Mouse (Mus musculus) T-helper 2 cell (primary cell): ENCODE data around the gene Kcnn4.

Source experiments
- in situ Hi-C: fragments of 300-600 bp; cut with MboI, MseI; formaldehyde crosslinking; loops from one replicate; pipeline ENCODE4 v1.15.1; 2025; ENCODE audit warnings: high pct_unique_total_duplicates

Gene Kcnn4

GRCm38 (mm10) chr7:24369731-24370541, at the start of gene Kcnn4:
Kcnn4 (plus strand) TSS chr7:24370263.
- in situ Hi-C loops, result no loop called here

- in situ Hi-C loops, result no loop called here
These were observed 47.5 kb upstream of the Kcnn4 start for GRCm38 (mm10) chr7:24322593-24322992.

GRCm38 (mm10) chr7:24325197-24325596, 44.9 kb upstream of the Kcnn4 start:
- in situ Hi-C loops, result no loop called here

GRCm38 (mm10) chr7:24325675-24326128, 44.4 kb upstream of the Kcnn4 start:
- in situ Hi-C loops, result no loop called here

GRCm38 (mm10) chr7:24326273-24327135, 43.6 kb upstream of the Kcnn4 start:
- in situ Hi-C loops, result no loop called here

GRCm38 (mm10) chr7:24327281-24327975, 42.6 kb upstream of the Kcnn4 start:
- in situ Hi-C loops, result no loop called here

GRCm38 (mm10) chr7:24333304-24333986, 36.6 kb upstream of the Kcnn4 start, which contains the start of gene Tescl:
Tescl (minus strand) TSS chr7:24333936.
- in situ Hi-C loops, result no loop called here

- in situ Hi-C loops, result no loop called here
These were observed 34.3 kb upstream of the Kcnn4 start for GRCm38 (mm10) chr7:24335699-24336309.

- in situ Hi-C loops, result no loop called here
These were observed 31.8 kb upstream of the Kcnn4 start for GRCm38 (mm10) chr7:24338241-24338640.

GRCm38 (mm10) chr7:24343701-24344272, 26.3 kb upstream of the Kcnn4 start:
- in situ Hi-C loops, result no loop called here

- in situ Hi-C loops, result no loop called here
These were observed 23.6 kb upstream of the Kcnn4 start for GRCm38 (mm10) chr7:24346444-24346843.

GRCm38 (mm10) chr7:24348896-24349295, 21.2 kb upstream of the Kcnn4 start, which contains the start of gene Lypd5:
Lypd5 (plus strand) TSS chr7:24349196.
- in situ Hi-C loops, result no loop called here

- in situ Hi-C loops, result loop anchor here (5.0 kb wide), 1 partner anchor 388 kb away; no protein-coding TSS in a partner anchor
These were observed 14.4 kb upstream of the Kcnn4 start for GRCm38 (mm10) chr7:24355646-24356045.

- in situ Hi-C loops, result loop anchor here (5.0 kb wide), 1 partner anchor 389 kb away; no protein-coding TSS in a partner anchor
These were observed 14.0 kb upstream of the Kcnn4 start for GRCm38 (mm10) chr7:24356081-24356480.

GRCm38 (mm10) chr7:24357899-24358298, 12.2 kb upstream of the Kcnn4 start:
- in situ Hi-C loops, result loop anchor here (5.0 kb wide), 1 partner anchor 391 kb away; no protein-coding TSS in a partner anchor

GRCm38 (mm10) chr7:24359269-24359668, 10.8 kb upstream of the Kcnn4 start:
- in situ Hi-C loops, result loop anchor here (5.0 kb wide), 1 partner anchor 392 kb away; no protein-coding TSS in a partner anchor

GRCm38 (mm10) chr7:24361001-24361400, 9.1 kb upstream of the Kcnn4 start:
- in situ Hi-C loops, result no loop called here

- in situ Hi-C loops, result no loop called here
These were observed 6.8 kb upstream of the Kcnn4 start for GRCm38 (mm10) chr7:24363228-24363627.

GRCm38 (mm10) chr7:24364827-24365226, 5.2 kb upstream of the Kcnn4 start:
- in situ Hi-C loops, result no loop called here
